Mouse (Mus musculus) frontal cortex, postnatal 25 days (tissue): ENCODE data around the gene Sdf2l1.

Experiments used
- DNase-seq, 2 experiments: peaks; one replicate each; pipeline ENCODE4 v3.0.0; 2022; ENCODE audit warnings: low spot score in 2 of 2

Gene Sdf2l1

DNA sequence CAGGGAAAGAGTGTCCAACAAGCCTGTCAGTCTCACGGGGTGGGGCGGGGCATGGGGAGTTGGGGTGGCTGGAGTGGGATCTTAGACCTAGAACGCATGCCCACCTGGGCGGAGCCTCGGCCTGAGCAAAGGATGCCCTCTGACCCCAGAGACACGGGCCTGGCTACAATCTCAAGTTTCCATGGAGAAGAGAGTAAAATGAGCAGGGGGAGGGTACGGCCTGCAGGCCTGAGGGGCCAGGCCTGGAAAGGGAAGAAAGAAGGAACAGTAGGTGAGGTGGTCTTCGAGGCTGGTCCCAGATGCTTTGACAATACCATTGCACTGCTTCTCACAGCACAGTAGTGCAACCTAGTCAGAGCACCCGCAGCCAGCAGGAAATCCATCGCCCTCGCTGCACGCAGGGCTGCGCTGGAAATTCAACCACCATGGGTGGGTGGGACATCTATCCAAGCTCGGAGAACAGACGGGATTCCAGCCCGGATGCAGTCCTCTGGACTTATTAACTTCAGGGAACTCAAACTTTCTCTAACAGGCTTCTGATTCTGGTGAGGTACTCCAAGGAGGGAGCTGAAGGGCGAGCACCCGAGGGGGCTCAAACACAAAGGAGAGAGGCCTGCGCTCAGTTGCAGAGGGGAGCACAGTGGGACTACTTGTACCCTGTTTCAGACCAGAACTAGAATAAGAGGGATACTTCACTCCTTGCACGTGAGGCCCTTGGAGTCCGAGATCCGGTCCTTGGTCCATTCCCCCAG is 7.9 kb downstream of the Sdf2l1 start:
- DNase-seq = no peak

DNA sequence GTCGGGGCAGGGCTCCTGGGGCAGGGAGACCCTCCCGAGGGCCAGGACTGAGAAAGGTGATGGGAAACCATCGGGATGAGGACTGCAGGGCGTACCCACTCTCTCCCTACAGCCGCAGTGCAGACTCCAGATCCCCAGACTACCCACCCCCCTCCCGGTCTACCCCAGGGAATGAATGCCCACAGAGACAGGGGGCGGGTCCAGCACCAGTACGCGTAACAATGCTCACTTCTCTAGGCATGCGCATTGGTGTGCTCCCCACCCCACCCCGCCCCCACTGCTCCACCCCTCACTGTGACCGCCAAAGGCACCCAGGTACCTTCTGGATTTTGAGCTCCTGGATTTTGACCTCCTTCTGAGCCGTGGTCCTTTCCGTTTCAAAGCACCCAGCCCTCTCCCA is 10.6 kb downstream of the Sdf2l1 start:
- DNase-seq = no peak

DNA sequence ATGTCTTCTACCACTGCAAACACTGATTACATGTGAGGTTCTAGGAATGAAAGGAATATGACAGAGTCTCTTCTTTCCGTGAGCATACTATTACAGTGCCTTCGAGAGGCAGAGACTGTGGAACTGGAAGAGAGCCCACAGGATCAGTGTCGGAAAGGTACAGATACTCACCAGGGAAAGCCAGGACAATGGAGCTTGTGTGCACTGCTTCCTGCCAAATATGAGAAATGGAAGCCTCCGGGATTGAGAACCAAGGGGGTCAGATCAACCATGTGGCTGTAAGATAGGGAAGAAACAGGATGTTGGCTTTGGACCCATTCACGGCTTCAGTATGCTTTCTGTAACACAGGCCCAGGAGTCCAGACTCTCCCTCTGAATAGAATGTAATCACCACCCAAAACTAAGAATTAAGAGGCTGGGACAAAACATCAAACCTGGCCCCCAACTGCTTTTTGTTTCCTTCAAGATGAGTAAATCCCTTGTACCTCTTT is 14.8 kb downstream of the Sdf2l1 start:
- no peak for DNase-seq

DNA sequence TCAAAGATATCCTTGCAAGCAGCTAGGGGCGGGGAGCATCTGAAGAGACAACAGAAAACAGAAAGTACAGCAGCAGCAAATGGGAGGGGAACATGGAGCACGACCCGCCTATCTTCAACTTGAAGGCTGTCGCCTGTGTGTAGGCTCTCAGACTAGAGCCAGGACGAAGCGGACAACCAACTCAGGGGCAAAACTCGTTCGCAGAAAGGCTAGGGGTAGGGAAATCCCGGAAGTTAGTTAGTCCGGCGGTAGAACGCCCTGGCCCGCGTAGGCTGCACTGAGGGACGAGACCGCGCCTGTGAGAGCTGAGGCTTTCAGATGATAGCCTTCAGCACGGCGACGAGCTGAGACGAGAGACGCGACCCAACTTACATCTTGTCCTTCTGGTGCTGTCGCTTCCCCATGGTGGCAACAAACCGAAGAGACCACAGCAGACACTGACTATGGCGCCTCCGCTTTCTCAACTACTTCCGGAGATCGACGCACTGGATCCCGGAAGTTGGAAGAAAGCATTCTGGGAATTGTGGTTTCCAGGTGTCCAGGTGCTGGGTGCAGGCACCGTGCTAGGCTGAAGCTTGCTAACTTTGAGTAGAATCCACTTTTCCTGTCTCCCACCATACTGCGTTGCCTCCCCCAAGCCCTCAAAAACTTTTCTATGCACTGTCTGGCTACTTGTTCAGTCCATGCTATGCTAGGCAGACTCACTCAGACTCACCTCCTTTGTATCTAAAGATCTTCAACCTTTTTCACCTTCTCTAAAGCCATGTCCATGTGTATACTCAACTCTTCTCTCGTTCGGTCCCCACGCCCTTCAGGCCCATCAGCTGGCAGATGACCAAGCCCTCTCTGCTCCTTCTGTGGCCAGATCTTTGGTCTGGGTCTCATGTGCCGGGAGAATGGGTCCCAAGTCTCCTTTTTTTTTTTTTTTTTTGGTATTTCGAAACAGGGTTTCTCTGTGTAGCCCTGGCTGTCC is 21.1 kb downstream of the Sdf2l1 start, which contains the start of gene Ppil2:
TSS of gene Ppil2 (minus strand) at position 487 of the 973 bp plus-strand sequence.
- peak; percentile 51 to 62 for DNase-seq

DNA sequence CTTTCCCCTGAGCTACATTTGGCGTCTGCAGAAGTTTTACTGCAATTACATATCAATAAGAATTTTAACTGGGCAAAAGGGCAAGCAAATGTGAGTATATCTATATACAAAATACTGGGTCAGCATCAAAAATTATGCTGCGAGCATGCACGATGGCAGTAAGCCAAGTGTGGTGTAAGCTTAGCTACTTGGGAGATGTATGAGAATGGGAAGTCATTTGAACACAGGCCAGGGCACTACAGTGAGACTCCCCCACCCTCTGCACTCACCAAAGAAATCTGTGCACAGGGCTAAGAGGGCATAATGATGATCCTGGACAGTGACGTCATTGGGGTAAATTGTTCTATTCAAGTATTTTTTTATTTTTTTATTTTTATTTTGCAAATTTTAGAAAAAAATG is 27.6 kb downstream of the Sdf2l1 start:
- no peak for DNase-seq

DNA sequence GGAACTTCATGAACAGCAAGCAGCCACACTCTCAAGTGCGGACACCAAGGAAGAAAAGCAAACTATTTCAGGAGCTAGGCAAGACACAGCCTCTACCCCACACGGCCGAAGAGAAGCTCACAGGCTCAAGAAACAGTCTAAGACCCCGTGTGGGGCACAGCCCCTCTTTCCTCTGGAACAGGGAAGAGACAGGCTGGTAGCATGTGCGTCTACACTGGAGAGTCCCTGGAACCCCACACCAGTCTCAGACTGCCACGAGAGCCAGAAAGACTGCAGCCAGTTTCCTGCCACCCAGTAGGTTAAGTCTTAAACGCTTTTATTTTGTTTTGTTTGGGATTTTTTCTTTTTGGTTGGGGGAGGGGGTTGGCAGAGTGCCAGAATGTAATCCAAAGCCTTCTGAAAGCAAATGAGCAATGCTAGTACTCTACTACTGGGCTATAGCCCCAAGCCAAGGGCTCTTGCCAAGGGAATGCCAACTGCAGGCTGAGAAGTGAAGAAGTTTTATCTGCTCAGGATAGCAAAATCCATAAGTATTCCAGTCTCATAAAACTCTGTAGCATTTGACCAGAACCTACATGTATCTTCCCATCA is 29.5 kb downstream of the Sdf2l1 start:
- no peak for DNase-seq

DNA sequence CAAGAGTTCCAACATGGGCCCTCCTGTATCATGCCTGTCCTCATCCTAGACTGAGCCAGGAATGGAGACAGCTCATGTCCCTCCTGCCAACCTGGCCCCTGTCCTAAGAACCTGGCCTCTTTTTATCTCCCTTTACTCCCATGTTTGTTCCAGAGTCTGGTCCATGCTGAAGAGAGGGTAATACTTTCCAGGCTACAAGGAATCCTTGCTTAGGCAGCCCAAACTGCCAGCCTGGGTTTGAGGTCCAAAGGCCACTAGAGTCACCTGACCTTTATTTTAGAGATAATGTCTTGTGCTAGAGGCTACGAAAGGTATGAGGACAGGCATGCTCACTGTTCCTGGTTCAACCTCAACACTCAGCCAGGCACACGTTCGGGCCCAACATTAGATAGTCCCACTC is 35.2 kb downstream of the Sdf2l1 start:
- no peak for DNase-seq

DNA sequence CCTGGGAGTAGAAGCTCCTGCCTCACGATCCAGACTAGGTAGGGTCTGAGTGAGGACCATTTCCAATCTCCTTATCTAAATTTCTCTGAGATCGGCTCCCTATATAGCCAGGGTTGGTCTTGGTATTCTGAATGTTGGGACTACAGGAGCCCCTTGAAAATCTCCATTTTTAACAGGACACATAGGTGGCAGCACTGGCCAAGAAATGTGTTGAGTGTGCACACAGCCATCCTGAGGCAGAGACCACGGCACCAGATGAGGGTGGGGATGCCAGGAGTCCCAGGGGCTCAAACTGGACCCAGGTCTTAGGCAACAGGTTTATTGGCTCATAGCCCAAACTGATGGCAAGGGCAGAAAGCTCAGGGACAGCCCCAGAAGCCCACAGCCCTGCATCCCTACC is 43.8 kb downstream of the Sdf2l1 start:
- no peak for DNase-seq

DNA sequence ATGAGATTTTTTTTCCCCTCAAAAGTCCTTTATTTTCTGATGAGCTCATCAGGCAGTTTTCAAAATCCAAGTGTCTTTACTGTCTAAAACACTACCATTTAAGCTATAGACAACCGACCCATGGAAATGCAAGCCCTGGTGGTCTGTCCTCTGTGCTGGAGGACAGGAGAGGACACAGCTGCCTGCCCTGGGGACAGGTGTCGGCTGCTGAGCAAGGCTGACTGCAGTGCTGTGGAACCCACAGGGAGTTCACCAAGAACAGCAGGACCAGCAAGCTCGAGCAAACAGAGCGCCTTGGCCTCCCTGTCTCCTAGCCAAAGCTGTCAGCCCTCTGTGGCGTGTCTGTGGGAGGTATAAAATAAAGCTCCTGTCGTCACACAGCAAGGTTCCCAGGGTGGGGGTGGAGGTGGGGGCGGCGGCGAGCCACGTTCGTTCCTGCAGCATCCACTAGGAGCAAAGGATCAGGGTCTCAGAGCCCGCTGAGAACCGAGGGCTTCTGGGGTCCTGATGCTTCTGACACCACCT is 45.5 kb downstream of the Sdf2l1 start:
- peak in 1 of 2 experiments; percentile 23 for DNase-seq

DNA sequence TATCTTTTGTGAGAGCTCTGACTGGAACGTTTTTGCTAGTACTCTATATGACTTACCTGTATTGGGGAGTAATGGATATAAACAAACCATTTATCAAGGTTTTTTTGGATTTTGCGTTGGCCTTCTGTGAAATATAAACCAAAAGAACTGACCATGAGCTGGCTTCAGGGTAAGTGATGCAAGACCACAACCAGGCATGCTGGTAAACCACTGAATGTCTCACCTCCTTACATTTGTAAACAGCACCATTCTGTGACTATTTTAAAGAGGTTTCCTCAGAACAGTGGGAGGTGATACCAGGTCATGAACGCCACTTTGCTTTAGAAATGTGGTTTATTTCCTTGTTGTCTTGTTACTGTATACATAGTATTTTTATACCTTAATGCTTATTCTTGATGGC is 45.9 kb downstream of the Sdf2l1 start:
- no peak for DNase-seq

DNA sequence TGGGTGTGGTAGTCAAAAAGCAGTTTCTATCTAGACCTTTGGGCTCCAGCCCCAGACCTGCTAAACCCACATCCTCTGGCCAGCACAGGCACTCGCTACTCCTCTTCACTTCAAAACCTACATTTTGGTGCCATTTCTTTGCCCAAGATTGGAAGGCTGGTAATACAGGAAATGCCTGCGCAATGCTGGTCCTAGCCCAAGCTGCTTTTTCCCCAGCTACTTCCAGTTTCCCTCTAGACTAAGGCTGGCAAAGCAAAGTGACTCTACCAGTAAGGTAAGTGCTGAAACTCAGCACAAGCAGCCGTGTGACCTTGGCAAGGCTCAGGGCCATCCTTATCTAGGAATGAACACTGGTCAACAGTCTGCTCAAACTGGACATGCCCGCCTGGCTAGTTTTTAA is 46.5 kb downstream of the Sdf2l1 start:
- no peak for DNase-seq

DNA sequence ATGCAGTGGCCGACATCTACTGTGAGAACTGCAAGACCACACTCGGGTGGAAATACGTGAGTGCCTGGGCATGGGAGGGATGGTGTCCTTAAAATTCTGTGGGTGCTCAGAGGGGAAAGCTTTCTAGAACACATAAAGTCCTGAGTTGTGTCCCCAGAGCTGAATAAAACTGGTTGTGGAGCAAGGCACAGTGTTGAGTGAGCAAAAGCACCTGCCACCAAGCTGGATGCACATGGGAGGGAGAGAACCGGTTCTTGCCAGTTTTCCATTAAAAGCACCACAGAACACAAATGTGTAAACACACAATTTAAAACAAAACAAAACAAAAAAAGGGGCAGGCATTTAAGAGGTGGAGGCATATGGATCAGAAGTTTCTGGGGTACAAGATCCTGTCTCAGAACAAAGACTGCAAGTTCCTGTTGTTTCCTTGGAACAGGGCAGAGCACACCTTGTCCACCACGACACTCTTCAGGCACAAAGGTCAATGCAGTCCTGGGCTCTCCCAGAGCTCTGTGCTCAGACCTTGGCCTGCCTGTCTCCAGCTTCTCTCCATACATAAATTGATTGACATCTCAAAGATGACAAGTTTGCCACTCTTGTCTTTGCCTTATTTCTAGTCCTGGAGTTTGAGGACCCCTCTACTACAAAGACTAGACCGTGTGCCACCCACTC is 49.9 kb downstream of the Sdf2l1 start:
- DNase-seq = no peak
